Mouse (Mus musculus) heart, postnatal 4 days (tissue): ENCODE results near the gene Cd79a. TPM values are rescaled to one million over a fixed set of nuclear protein-coding genes. Genes with fewer than 3 reads are reported as not detected.

Experiments
- DNase-seq: peaks from one replicate; pipeline ENCODE4 v3.0.0; 2021
- total RNA-seq, 2 experiments: library from RNA; stranded (reverse); gene quantifications; 2 replicates each; pipeline ENCODE4 v1.2.3; 2021

Gene Cd79a
- total RNA-seq, 2 experiments from 2014 or later: 0.88 to 1.4 TPM

DNA sequence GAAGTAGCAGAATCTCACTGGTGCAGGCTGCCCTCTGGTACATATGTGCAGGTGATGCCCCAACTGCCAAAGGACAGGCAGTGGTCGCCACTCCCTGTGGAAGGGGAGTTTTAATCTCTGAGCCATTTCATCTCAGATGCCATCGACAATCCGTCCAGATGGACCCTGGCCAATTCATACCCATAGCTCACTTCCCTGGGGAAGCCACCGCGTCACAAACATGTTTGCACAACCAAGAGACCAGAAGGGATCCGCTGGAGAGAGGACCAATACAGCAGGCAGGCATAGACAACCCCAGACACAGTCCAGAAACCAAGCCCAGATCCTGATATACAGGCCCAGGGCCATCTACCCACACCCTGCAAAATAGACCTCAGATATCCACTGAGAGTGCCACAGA, 33.3 kb downstream of the Cd79a start:
- no peak for DNase-seq

DNA sequence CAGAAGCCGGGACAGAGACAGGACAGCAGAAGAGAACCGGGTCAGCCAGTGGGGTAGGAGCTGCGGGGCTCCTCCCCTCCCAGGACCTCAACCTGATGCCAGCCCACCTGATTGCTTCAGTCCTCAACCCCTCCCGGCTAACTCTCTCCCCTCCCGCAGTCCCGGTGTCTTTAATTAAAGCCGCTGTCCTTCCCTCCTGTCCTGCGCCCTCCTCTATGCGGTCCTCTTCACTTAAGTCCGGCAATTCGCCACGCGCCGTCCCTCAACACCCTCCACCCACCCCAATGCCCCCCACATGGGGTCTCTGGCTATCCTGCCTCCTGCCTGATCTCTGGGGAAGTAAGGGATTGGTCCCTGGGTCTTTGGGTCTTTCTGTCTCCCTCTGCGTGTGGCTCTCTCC, 34.5 kb downstream of the Cd79a start:
- no peak for DNase-seq

- DNase-seq: no peak
Measured at GRCm38 (mm10) chr7:24943641-24944040, 46.5 kb downstream of the Cd79a start.

DNA sequence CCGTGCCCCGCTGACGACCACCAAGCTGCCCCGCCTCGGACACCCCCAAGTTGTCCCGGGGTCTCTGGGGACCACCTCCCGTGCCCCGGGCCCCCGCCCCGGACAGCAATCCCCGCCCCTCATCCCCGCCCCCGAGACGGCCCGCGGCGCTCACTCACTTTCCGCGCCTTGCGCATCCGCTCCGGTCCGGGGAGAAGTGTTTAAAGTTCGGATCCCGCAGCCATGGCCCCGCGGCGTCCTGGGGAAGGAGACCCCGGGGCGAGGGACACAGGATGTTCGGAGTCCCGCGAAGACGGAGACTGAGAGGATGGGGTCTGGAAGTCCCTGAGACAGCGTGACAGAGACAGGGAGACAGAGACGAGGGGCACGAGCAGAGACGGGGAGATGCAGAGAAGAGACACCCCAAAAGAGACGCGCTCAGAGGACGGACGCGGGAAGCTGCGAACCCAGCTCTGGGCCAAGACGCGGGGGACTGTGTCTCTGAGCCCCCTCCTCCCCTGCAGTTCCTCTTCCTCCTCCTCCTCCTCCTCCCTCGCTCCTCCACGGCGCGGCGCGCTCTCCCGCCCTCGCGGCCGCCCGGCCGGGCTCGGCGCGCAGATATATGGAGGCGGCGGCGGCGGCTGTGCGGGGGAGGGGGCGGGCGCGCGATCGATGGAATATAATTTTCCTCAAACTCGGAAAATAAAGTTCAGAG, 47.2 kb downstream of the Cd79a start, which contains the start of gene Gm4881:
Gene Gm4881 (minus strand): TSS at position 238 of the 694 bp plus-strand sequence.
- no peak for DNase-seq

- DNase-seq: no peak
Measured at GRCm38 (mm10) chr7:24947316-24948048, 50.3 kb downstream of the Cd79a start.

- no peak for DNase-seq
Measured at GRCm38 (mm10) chr7:24948774-24949173, 51.6 kb downstream of the Cd79a start.

- peak; percentile 86 for DNase-seq
Measured at GRCm38 (mm10) chr7:24949958-24950623, 52.9 kb downstream of the Cd79a start.

Other genes with a start within 250 kb of the Cd79a start
- not detected for gene Tex101, start 220.7 kb upstream of the Cd79a start, total RNA-seq
- gene BC049730, start 188.1 kb upstream of the Cd79a start, total RNA-seq: not detected
- gene Gm4763, start 170.5 kb upstream of the Cd79a start, total RNA-seq: not detected
- under 1 TPM; 0.10 to 0.18 TPM for gene Cd177, start 137.1 kb upstream of the Cd79a start, total RNA-seq
- under 1 TPM in 1 of 2 experiments, not detected in 1; 0.25 TPM for gene Ceacam10, start 120.2 kb upstream of the Cd79a start, total RNA-seq
- 1 to 10 TPM in 1 of 2 experiments, not detected in 1; 2.5 TPM for gene Gm9844, start 35.2 kb upstream of the Cd79a start, total RNA-seq
- not detected for gene Lypd4, start 27.4 kb upstream of the Cd79a start, total RNA-seq
- gene Dmrtc2, start 27.3 kb upstream of the Cd79a start, total RNA-seq: not detected
- 100 to 1,000 TPM; 902 to 929 TPM for gene Rps19, start 13.0 kb upstream of the Cd79a start, total RNA-seq
- gene Arhgef1, start 5.5 kb downstream of the Cd79a start, total RNA-seq: 10 to 100 TPM; 87.0 to 88.2 TPM
- gene Gm4881, start 47.1 kb downstream of the Cd79a start, total RNA-seq: not detected
- 100 to 1,000 TPM; 212 to 234 TPM for gene Rabac1, start 75.4 kb downstream of the Cd79a start, total RNA-seq
- under 1 TPM; 0.31 to 0.47 TPM for gene Atp1a3, start 108.6 kb downstream of the Cd79a start, total RNA-seq
- 10 to 100 TPM; 14.0 to 15.7 TPM for gene Grik5, start 175.0 kb downstream of the Cd79a start, total RNA-seq
- 10 to 100 TPM; 13.5 to 16.3 TPM for gene Zfp574, start 175.2 kb downstream of the Cd79a start, total RNA-seq